Mouse (Mus musculus): ENCODE data around the gene Fryl.

GRCm38 (mm10) chr5:73209201-73210096, 47.0 kb downstream of the Fryl start:
- TF ChIP-seq GATA1 (IDR thresholded peaks at IDR 0.05; ENCODE audit: borderline replicate concordance, low read length) = no peak
- TF ChIP-seq FLI1 (IDR thresholded peaks at IDR 0.05; ENCODE audit: low read length) = no peak
